Comparison of ENCODE assay signal across 33 mouse cellular contexts in genomic region chr9:93524055-93524454, GRCm38 (mm10).
A peak's percentile ranks its signal among the peaks of the same experiment; 100 is the strongest.
DNase-seq lines count a peak whose midpoint lies in the region; ATAC-seq and TF ChIP-seq lines count a peak whose summit lies in the region.
"Had no signal": no experiment of that assay in that cellular context is flagged by ENCODE, and none has a peak within 500 bp of the region (broad histone marks: within the 10 kb centered on the region; RNA-seq: fewer than 3 reads in every experiment).

No protein-coding gene starts in this region.

- TF ChIP-seq CTCF in kidney, postnatal 0 days (IDR thresholded peaks at IDR 0.05; ENCODE audit: low read depth): no peak

- WGBS in kidney, postnatal 0 days: 38% methylated on average over 6 of the region's 6 CpGs
- 37% methylated on average over 6 of the region's 6 CpGs for WGBS in limb, embryonic 12.5 days

- no peaks in the 10 kb centered on the region for H3K9me3 ChIP-seq in kidney, postnatal 0 days (replicated peaks; ENCODE audit: low read length)
- no peaks in the 10 kb centered on the region for H3K9me3 ChIP-seq in limb, embryonic 12.5 days
- H3K9me3 ChIP-seq: embryonic facial prominence, embryonic 12.5 days; forebrain, embryonic 10.5 days; forebrain, embryonic 15.5 days; G1E; hindbrain, embryonic 15.5 days; intestine, embryonic 15.5 days; liver, embryonic 12.5 days; megakaryocyte, embryonic 14.5 days; midbrain, embryonic 15.5 days had no signal

- no peaks in the 10 kb centered on the region for H3K27me3 ChIP-seq in kidney, postnatal 0 days (ENCODE audit: insufficient read depth, low read length)
- H3K27me3 ChIP-seq in limb, embryonic 12.5 days: peaks cover 12% of the 10 kb centered on the region; the same call in 1 of the 2 replicates
- H3K27me3 ChIP-seq: embryonic facial prominence, embryonic 12.5 days; forebrain, embryonic 15.5 days; hindbrain, embryonic 15.5 days; intestine, embryonic 15.5 days; liver, embryonic 12.5 days; megakaryocyte, embryonic 14.5 days; midbrain, embryonic 15.5 days; Patski had no signal

- H3K4me2 ChIP-seq in kidney, postnatal 0 days (ENCODE audit: low read length): no peak overlapping the region
- no peak overlapping the region for H3K4me2 ChIP-seq in limb, embryonic 12.5 days
- H3K4me2 ChIP-seq: embryonic facial prominence, embryonic 12.5 days; forebrain, embryonic 15.5 days; hindbrain, embryonic 15.5 days; intestine, embryonic 15.5 days; liver, embryonic 12.5 days; midbrain, embryonic 15.5 days had no signal

- no peak overlapping the region for H3K9ac ChIP-seq in kidney, postnatal 0 days (ENCODE audit: low read depth, low read length)
- no peak overlapping the region for H3K9ac ChIP-seq in limb, embryonic 12.5 days (replicated peaks)
- H3K9ac ChIP-seq: embryonic facial prominence, embryonic 12.5 days; forebrain, embryonic 15.5 days; hindbrain, embryonic 15.5 days; intestine, embryonic 15.5 days; liver, embryonic 12.5 days; midbrain, embryonic 15.5 days had no signal

- H3K36me3 ChIP-seq in kidney, postnatal 0 days (ENCODE audit: insufficient read depth, low read length): no peaks in the 10 kb centered on the region
- H3K36me3 ChIP-seq in limb, embryonic 12.5 days: no peaks in the 10 kb centered on the region
- H3K36me3 ChIP-seq: embryonic facial prominence, embryonic 12.5 days; forebrain, embryonic 10.5 days; forebrain, embryonic 15.5 days; G1E; hindbrain, embryonic 15.5 days; intestine, embryonic 15.5 days; liver, embryonic 12.5 days; midbrain, embryonic 15.5 days had no signal

- no peak overlapping the region for H3K4me3 ChIP-seq in kidney, postnatal 0 days (replicated peaks; ENCODE audit: low read depth, low read length)
- no peak overlapping the region for H3K4me3 ChIP-seq in limb, embryonic 12.5 days (replicated peaks)
- H3K4me3 ChIP-seq: embryonic facial prominence, embryonic 12.5 days; forebrain, embryonic 10.5 days; forebrain, embryonic 15.5 days; gastrocnemius, adult 2 months; hindbrain, embryonic 15.5 days; intestine, embryonic 15.5 days; liver, embryonic 12.5 days; megakaryocyte, embryonic 14.5 days; midbrain, embryonic 15.5 days had no signal

- ATAC-seq in kidney, postnatal 0 days (replicated peaks; ENCODE audit: low FRiP score, low read depth): no peak
- ATAC-seq in limb, embryonic 12.5 days (ENCODE audit: insufficient number of reproducible peaks, insufficient read depth, low FRiP score, low TSS enrichment, low read depth): 0 out of 2 replicates have a peak, but pooled peaks have one; percentile 56
- ATAC-seq: forebrain, embryonic 15.5 days; intestine, embryonic 15.5 days; liver, embryonic 12.5 days; lung, postnatal 0 days; midbrain, embryonic 15.5 days; Patski had no signal

- H3K4me1 ChIP-seq in kidney, postnatal 0 days (replicated peaks; ENCODE audit: insufficient read depth, low read length): no peaks in the 10 kb centered on the region
- no peaks in the 10 kb centered on the region for H3K4me1 ChIP-seq in limb, embryonic 12.5 days (replicated peaks)
- H3K4me1 ChIP-seq: embryonic facial prominence, embryonic 12.5 days; forebrain, embryonic 15.5 days; hindbrain, embryonic 15.5 days; intestine, embryonic 15.5 days; liver, embryonic 12.5 days; megakaryocyte, embryonic 14.5 days; midbrain, embryonic 15.5 days had no signal

- no peak overlapping the region for H3K27ac ChIP-seq in kidney, postnatal 0 days
- no peak overlapping the region for H3K27ac ChIP-seq in limb, embryonic 12.5 days
- H3K27ac ChIP-seq: embryonic facial prominence, embryonic 12.5 days; forebrain, embryonic 10.5 days; forebrain, embryonic 15.5 days; gastrocnemius, adult 2 months; hindbrain, embryonic 15.5 days; intestine, embryonic 15.5 days; liver, embryonic 12.5 days; midbrain, embryonic 15.5 days had no signal

- intact Hi-C loops in left cerebral cortex, postnatal 10 days (cut with DNase I): no loop called here

- peak; percentile 9 for DNase-seq in embryo, embryonic 11 days
- no peak for DNase-seq in embryo, embryonic 9.5 days (ENCODE audit: extremely low spot score)
- DNase-seq in kidney, postnatal 0 days (ENCODE audit: low spot score): peak; percentile 12
- DNase-seq in kidney, adult 11 months: no peak
- DNase-seq in Muller cell, postnatal 12 days (ENCODE audit: inconsistent ontology term): peak; percentile 20
- DNase-seq in left cerebral cortex, postnatal 10 days (ENCODE audit: extremely low spot score in 1 of 2, low spot score in 2 of 2): no peak
- no peak for DNase-seq in natural killer cell, adult 2 months (ENCODE audit: low spot score in 2 of 2)
- DNase-seq: adrenal gland, postnatal 10 days; cerebellum, adult 11 months; cerebellum, adult 9-11 months; gastrocnemius, adult 2 months; gastrocnemius, postnatal 36 days; heart, adult 18-20 months; heart, postnatal 14 days; kidney, adult 8-10 months; kidney, postnatal 10 days; layer of hippocampus, adult 9-11 months; lung, adult 18-20 months; lung, postnatal 4 days; thymus, adult 2 months; thymus, postnatal 36 days had no signal

Comparison
In these comparisons a context has a peak if more than half of its experiments do, and no peak if none do; other contexts are left out.
1. DNase-seq: peak in embryo, embryonic 11 days (single experiment), kidney, postnatal 0 days (single experiment) and Muller cell, postnatal 12 days (single experiment); none in embryo, embryonic 9.5 days (single experiment), kidney, adult 11 months (single experiment), left cerebral cortex, postnatal 10 days (0 of 2) and natural killer cell, adult 2 months (0 of 2).